Mouse (Mus musculus) heart, postnatal 4 days (tissue): ENCODE data around the gene Tfg. TPM values are rescaled to one million over a fixed set of nuclear protein-coding genes. Genes with fewer than 3 reads are reported as not detected.

Experiments
- total RNA-seq, 2 experiments: library from RNA; stranded (reverse); gene quantifications; 2 replicates each; pipeline ENCODE4 v1.2.3; 2021

Tfg gene
- total RNA-seq, 2 experiments from 2014 or later, result 70.4 to 73.3 TPM

Other genes with a start within 250 kb of the Tfg start
- gene Abi3bp, start 239.6 kb downstream of the Tfg start, total RNA-seq, result 1 to 10 TPM; 6.2 to 6.4 TPM
- gene Adgrg7, start 78.4 kb upstream of the Tfg start, total RNA-seq, result not detected
- gene Tmem45a, start 168.7 kb upstream of the Tfg start, total RNA-seq, result 1 to 10 TPM; 5.7 to 8.3 TPM
- gene Lnp1, start 210.6 kb upstream of the Tfg start, total RNA-seq, result not detected